Mouse (Mus musculus) stomach, postnatal 0 days (tissue): Measurements from ENCODE around the gene Tfdp2. TPM values are rescaled to one million over a fixed set of nuclear protein-coding genes. Genes with fewer than 3 reads are reported as not detected.

ENCODE experiments used
- ATAC-seq: fragments of 200-750 bp; cut with Nextera tagmentation; 2 replicates; pipeline ENCODE4 v1.8.0; 2017; ENCODE audit not compliant: low FRiP score, low TSS enrichment
- DNase-seq: peaks from one replicate; pipeline ENCODE4 v3.0.0-alpha.2; 2016; ENCODE audit warnings: low spot score
- H3K27ac ChIP-seq: fragments of 300-500 bp; sonication (generic); replicated peaks from 2 replicates; pipeline ENCODE4 v1.5.1; 2014; ENCODE audit warnings: mild to moderate bottlenecking, control low read depth
- H3K27me3 ChIP-seq: fragments of 300-500 bp; sonication (generic); 2 replicates; pipeline ENCODE4 v1.6.1; 2014; ENCODE audit warnings: low read length; ENCODE audit not compliant: control insufficient read depth, insufficient read depth
- H3K36me3 ChIP-seq: fragments of 300-500 bp; sonication (generic); 2 replicates; pipeline ENCODE4 v1.6.1; 2014; ENCODE audit warnings: low read length, mixed read lengths; ENCODE audit not compliant: control insufficient read depth, insufficient read depth
- H3K4me1 ChIP-seq: fragments of 300-500 bp; sonication (generic); replicated peaks from 2 replicates; pipeline ENCODE4 v1.6.1; 2014; ENCODE audit warnings: antibody characterized with exemption; ENCODE audit not compliant: control insufficient read depth, insufficient read depth
- H3K4me2 ChIP-seq: fragments of 300-500 bp; sonication (generic); replicated peaks from 2 replicates; pipeline ENCODE4 v1.6.1; 2014; ENCODE audit warnings: low read depth, mild to moderate bottlenecking, control low read depth, moderate library complexity
- H3K4me3 ChIP-seq: fragments of 300-500 bp; sonication (generic); 2 replicates; pipeline ENCODE4 v1.5.1; 2014; ENCODE audit warnings: low read depth, low read length, control low read depth
- H3K9ac ChIP-seq: fragments of 300-500 bp; sonication (generic); 2 replicates; pipeline ENCODE4 v1.6.1; 2014; ENCODE audit warnings: mild to moderate bottlenecking, low read length, control low read depth, mixed read lengths
- H3K9me3 ChIP-seq: fragments of 300-500 bp; sonication (generic); 2 replicates; pipeline ENCODE4 v1.6.1; 2016; ENCODE audit warnings: low read length; ENCODE audit not compliant: control insufficient read depth
- CTCF ChIP-seq: IDR thresholded peaks from 2 replicates; pipeline ENCODE4 v1.5.1; 2016; ENCODE audit warnings: antibody characterized with exemption, low read depth, mild to moderate bottlenecking, moderate library complexity
- EP300 ChIP-seq: optimal IDR thresholded peaks from 2 replicates; pipeline ENCODE3; 2016; ENCODE audit warnings: antibody characterized with exemption
- WGBS: fragments of 180-500 bp; shearing (Covaris S2); extraction: QIAGEN DNeasy Blood & Tissue Kit; methylation state at CpG from one replicate; pipeline ENCODE4 v1.1.7; 2014; 5-methylcytosine and 5-hydroxymethylcytosine counted together
- polyA plus RNA-seq: library from polyadenylated mRNA; unstranded; fragments of >200 nt; fragmentation: Nextera tagmentation; extraction: Ambion mirVana; gene quantifications from 2 replicates; pipeline ENCODE4 v1.2.1, GENCODE M21; 2015

Tfdp2 gene
- polyA plus RNA-seq, 1 experiment from 2014 or later, result 28.8 TPM

GRCm38 (mm10) chr9:96230271-96230670 is 34.2 kb downstream of the Tfdp2 start:
- H3K27ac ChIP-seq, result no peak overlapping the region
- no peaks in the 10 kb centered on the region for H3K4me1 ChIP-seq
- 76% methylated on average over 2 of the region's 2 CpGs for WGBS
- H3K4me2 ChIP-seq, result no peak overlapping the region
- no peaks in the 10 kb centered on the region for H3K27me3 ChIP-seq
- H3K4me3 ChIP-seq, result no peak overlapping the region
- ATAC-seq, result no peak
- DNase-seq, result no peak
- H3K9ac ChIP-seq, result no peak overlapping the region
- H3K9me3 ChIP-seq, result no peaks in the 10 kb centered on the region
- H3K36me3 ChIP-seq, result no peaks in the 10 kb centered on the region
- no peak for TF ChIP-seq EP300
- TF ChIP-seq CTCF, result no peak

GRCm38 (mm10) chr9:96235477-96235876 is 39.4 kb downstream of the Tfdp2 start:
- 76% methylated on average over 2 of the region's 2 CpGs for WGBS
- Histone ChIP-seq H3K36me3 (no peaks in the 10 kb centered on the region), H3K4me3 (no peak overlapping the region), H3K9ac (no peak overlapping the region), H3K27me3 (no peaks in the 10 kb centered on the region), H3K4me2 (no peak overlapping the region), H3K9me3 (no peaks in the 10 kb centered on the region), H3K4me1 (no peaks in the 10 kb centered on the region), H3K27ac (no peak overlapping the region)
- DNase-seq, result no peak
- ATAC-seq, result no peak
- no peak for TF ChIP-seq CTCF
- no peak for TF ChIP-seq EP300

DNA sequence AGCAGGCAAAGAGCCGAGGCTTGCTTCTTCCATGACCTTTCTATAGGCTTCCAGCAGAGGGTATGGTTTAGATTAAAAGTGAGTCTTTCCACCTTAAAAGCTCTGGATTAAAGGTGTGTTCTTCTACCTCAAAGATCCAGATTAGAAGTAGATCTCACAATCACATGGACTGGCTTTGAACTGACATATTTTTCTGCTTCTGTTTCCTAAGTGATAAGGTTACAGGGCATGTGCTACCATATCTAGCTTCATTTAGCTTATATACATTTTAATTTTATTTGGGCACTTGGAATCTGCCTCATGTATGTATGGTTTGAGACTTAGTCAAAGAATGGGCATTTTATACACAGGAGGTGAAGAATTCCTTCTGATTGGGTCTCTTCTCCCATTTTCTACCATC is 41.3 kb downstream of the Tfdp2 start:
- H3K36me3 ChIP-seq, result no peaks in the 10 kb centered on the region
- H3K4me1 ChIP-seq, result no peaks in the 10 kb centered on the region
- no peak overlapping the region for H3K9ac ChIP-seq
- ATAC-seq, result no peak
- no peak overlapping the region for H3K27ac ChIP-seq
- no peaks in the 10 kb centered on the region for H3K27me3 ChIP-seq
- TF ChIP-seq EP300 (no peak), CTCF (no peak)
- H3K9me3 ChIP-seq, result no peaks in the 10 kb centered on the region
- 90% methylated on average over 1 of the region's 1 CpGs for WGBS
- H3K4me2 ChIP-seq, result no peak overlapping the region
- H3K4me3 ChIP-seq, result no peak overlapping the region
- no peak for DNase-seq

- no peak overlapping the region for H3K27ac ChIP-seq
- H3K4me2 ChIP-seq, result no peak overlapping the region
- H3K4me3 ChIP-seq, result no peak overlapping the region
- DNase-seq, result no peak
- no peaks in the 10 kb centered on the region for H3K4me1 ChIP-seq
- no peaks in the 10 kb centered on the region for H3K9me3 ChIP-seq
- no peak for ATAC-seq
- no peak overlapping the region for H3K9ac ChIP-seq
- no peaks in the 10 kb centered on the region for H3K36me3 ChIP-seq
- TF ChIP-seq EP300 (no peak), CTCF (no peak)
- H3K27me3 ChIP-seq, result no peaks in the 10 kb centered on the region
- 83% methylated on average over 1 of the region's 1 CpGs for WGBS
Observed at GRCm38 (mm10) chr9:96238286-96238685, 42.2 kb downstream of the Tfdp2 start.

DNA sequence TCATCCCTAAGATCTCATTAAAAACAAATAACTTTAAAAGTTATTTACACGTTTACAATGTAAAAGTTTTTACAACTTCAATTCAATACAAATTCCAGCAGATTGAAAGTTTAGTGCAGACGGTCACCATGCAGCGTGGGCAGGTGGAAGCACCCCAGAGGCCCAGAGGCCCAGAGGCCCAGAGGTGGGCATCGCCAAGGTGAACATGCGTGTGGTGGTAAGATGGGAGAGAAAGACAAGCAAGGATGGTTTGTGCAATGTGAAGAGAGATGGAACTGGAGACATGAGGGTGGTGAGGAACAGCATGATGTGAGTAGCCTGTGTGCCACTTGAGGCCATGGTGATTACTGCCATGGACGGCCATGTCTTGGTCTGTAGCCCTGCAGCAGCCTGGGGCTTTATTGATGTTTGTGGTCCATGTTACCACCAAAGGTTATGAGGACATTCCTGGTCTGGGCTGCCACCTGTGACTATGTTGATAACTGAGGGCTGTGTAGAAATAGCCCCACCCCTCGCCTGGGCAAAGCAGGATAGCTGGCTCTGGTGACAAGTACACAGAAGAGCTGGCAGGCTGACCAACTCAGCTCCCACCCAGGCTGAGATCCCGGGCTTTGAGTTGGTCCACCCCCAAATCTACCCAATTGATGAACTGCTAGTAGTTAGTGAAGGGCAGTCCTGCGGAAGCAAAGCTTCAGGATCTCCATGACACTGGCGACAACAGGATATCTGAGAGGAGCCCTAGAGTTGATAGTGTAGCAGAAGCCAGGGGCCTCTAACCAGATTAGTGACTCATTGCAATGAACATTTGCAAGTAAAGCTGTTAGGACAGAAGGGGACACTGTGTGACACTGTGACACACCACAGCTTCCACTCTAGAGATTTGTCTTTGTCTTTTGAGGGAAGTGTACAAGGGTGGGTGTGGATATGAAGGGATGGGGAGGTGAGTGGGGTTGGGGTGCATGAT is 45.3 kb downstream of the Tfdp2 start:
- Histone ChIP-seq H3K9me3 (no peaks in the 10 kb centered on the region), H3K4me1 (no peaks in the 10 kb centered on the region), H3K4me3 (no peak overlapping the region), H3K27ac (no peak overlapping the region), H3K9ac (no peak overlapping the region), H3K27me3 (no peaks in the 10 kb centered on the region), H3K36me3 (no peaks in the 10 kb centered on the region), H3K4me2 (no peak overlapping the region)
- TF ChIP-seq EP300 (no peak), CTCF (no peak)
- DNase-seq, result peak; percentile 32
- peak; percentile 63 for ATAC-seq
- WGBS, result 82% methylated on average over 10 of the region's 10 CpGs

DNA sequence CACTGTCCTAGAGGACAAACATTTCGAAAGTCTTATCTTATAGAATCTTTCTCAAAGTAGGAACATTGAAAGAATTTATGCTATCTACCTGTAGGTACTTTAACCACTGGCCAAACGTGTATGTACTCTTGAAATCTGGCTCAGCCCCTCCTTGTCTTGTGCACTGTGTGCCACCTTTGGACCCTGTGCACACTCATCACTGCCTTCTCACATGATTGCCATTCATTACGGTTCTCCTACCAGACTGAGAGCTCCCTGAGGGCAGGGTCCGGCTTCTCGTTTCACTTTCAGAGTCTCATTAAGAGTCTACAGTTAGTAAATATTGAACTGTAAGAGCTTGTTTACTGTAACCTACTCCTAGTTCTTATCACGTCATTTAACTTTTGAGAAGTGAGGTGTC is 47.8 kb downstream of the Tfdp2 start:
- ATAC-seq (peak; percentile 85), DNase-seq (peak; percentile 45)
- no peak overlapping the region for H3K27ac ChIP-seq
- no peaks in the 10 kb centered on the region for H3K9me3 ChIP-seq
- no peak overlapping the region for H3K4me2 ChIP-seq
- no peak overlapping the region for H3K4me3 ChIP-seq
- 60% methylated on average over 6 of the region's 6 CpGs for WGBS
- no peak for TF ChIP-seq EP300
- no peak for TF ChIP-seq CTCF
- no peaks in the 10 kb centered on the region for H3K36me3 ChIP-seq
- no peaks in the 10 kb centered on the region for H3K27me3 ChIP-seq
- H3K4me1 ChIP-seq, result no peaks in the 10 kb centered on the region
- no peak overlapping the region for H3K9ac ChIP-seq
